Mouse (Mus musculus) right cerebral cortex, adult 2 months (tissue): Measurements from ENCODE around the gene Dgkd.
"Not testable (repeated sequence)": the region's sequence is repeated elsewhere in the genome, so short reads cannot be mapped to it uniquely, and the experiment has no call there.

Experiments used
- DNase-seq, 2 experiments: peaks; one replicate each; pipeline ENCODE4 v3.0.0; 2021 to 2022; ENCODE audit warnings: low spot score in 2 of 2

Gene Dgkd

DNA sequence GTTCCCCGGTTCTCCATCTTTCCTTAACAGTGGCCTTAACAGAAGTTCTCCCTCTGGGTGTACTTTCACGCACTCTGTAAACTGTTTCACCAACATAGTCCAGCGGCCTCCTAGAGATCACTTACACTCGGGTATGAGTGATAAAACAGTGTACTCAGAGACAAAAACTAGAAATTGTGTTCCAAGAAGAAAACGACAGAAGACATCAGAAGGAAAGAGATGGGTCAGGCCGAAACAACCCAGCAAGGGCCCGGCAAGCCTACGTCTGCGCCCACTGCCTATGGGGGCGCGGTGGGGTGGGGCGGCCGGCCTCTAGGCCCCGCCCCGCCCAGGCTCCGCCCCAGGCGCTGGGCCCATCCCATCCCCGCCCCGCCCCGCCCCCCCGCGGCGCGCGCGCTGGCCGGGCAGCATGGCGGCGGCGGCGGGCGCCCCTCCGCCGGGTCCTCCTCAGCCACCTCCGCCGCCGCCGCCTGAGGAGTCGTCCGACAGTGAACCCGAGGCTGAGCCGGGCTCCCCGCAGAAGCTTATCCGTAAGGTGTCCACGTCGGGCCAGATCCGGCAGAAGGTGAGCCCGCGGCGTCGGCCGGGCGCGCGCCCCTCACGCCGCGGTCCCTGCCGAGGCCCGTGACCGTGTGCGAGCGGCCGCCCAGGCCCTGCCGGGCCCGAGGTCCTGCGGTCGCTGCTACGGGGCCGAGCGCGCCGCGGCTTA, at the start of gene Dgkd:
Dgkd (plus strand) TSS at position 396 of the 709 bp plus-strand sequence.
- peak; percentile 32 to 48 for DNase-seq

DNA sequence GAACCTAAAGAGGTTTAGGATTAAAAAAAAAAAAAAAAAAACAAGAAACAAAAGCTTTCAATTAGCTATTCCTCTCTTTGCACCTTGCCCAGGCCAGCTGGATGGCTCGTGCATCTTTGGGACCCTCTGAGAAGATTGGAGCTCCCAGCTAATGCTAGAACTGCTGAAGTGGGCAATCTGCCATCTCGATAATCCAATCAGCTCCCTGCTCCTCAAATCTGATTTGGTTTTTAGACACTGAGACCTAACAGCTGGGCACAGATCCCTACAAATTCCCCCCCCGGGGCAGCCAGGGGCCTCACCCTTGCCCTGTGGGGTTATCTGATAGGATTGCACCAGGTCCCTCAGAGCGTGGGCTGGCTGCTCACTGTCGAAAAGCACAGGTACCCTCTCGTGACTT, 49.5 kb upstream of the Dgkd start, which contains the start of gene Sag:
Sag (plus strand) TSS at position 105 of the 400 bp plus-strand sequence.
- no peak for DNase-seq

DNA sequence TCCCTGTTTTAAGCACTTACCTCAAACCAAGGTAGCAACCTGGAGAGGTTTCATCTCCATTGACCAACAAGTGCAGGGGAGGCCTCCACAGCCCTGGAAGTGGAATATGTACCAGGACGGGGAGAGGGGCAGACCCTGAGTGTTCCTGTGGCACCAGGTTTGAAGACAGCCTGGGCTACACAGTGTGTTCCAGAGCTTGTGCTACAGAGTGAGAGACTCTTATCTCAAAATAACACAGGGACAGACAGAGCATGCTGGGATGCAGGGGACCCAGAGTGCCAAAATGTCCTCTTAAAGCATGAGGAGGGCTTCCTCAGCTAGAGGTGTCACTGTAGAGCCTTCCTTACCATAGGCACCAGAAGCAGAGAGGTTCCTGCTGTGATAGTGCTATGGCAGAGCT, 45.3 kb upstream of the Dgkd start:
- no peak for DNase-seq

DNA sequence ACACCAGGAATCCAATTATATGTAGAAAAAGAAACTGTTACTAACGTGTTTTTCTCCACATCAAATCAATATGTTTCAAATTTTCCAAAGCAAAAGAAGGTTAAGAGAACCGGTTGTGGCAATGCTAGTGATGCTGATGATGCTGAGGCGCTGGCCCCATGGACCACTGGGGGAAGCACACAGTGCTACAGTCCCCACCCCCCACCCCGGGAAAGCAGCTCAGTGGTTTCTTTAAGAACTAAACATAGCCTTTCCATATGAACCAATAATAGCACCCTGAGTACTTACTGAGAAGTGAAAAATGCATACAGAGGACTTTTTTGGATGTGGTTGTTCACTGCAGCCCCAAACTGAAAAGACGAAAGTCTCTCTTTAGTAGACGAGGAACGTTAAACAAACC, 41.7 kb upstream of the Dgkd start:
- DNase-seq, result no peak

DNA sequence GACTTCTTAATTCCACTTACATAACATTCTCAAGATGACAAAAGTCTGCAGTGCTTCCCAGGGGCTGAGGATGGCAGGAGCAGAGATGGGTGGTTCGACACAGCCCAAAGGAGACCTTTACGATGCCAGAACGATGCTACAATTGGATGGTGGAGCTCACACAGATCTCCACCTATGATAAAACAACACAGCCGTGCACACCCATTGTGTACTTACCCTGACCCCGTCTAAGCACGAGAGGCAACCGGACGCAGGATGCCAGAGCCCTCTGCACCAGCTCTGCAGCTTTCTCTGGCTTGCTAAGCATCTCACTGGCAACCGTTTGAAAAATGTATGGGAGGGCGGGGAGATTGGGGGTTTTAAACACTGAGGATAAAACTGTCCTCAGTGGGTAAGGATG, 41.0 kb upstream of the Dgkd start:
- DNase-seq, result no peak

DNA sequence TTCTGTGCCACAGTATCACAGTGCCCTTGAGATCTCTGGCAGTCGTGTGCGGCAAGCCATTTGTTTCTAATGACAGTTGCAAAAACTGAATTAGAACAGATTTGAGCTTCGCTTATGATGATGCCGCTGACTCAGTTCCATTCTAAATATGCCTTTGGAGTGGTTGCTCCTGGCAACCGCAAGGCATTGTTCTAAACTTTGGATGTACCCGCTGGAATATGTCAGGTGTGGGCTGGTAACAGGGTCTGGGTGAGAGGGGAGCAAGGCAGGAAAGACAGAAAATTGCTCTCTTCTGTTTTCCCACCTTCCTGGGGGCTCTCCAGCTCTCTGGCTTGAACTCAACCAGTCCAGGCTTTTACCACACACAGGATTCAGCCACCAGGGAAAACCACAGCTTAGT, 39.9 kb upstream of the Dgkd start:
- peak; percentile 66 to 75 for DNase-seq

DNA sequence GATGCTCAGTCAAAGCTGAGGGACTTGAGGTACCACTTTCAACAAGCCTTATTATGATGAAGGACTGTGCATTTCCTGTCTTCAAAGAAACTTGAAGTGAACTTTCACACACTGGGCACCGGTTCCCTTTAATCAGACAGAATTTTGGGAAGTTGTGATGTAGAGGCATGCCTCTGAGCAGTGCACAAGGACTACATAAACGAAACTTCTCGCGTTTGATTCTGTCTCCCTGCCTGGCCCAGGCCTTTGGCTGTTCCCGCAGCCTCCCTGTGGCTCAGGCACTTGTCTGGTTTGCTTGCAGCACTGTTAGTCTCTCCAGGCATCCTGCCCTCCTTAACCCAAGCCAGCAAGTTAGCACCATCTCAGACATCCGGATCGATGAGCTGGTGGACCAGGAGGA, 39.4 kb upstream of the Dgkd start:
- no peak for DNase-seq

DNA sequence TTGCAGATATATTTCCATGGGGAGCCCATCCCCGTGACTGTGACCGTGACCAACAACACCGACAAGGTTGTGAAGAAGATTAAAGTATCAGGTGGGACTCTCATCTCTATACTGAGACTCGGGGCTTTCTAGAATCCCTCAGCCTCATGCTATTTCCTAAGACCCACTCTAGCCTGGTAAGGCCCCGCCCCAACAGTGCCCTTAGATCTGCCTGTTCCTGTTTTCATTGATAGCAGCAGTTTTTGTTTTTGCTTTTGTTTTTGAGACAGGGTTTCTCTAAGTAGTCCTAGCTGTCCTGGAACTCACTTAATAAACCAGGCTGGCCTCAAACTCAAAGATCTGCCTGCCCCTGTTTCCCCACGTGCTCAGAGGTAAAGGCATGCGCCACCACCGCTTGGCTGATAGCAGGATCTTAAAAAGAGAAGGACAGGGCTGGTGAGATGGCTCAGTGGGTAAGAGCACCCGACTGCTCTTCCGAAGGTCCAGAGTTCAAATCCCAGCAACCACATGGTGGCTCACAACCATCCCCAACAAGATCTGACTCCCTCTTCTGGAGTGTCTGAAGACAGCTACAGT, 28.6 kb upstream of the Dgkd start:
- DNase-seq, result no peak

DNA sequence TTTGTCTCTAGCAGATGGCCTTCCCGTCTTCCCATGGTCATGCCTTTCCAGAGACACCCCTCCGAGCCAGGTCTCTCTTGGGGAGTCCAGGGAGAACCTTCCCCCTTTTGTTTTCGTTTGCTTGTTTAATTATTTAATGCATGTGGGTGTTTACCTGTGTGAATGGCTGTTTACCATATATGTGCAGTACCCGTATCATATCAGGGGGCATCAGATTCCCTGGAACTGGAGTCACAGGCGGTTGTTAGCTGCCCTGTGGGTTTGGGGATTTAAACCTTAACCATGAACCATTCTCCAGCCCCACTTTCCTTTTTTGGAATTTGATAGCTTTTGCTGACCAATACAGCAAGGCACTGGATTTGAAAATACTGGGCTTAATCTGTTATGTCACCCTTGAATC, 27.8 kb upstream of the Dgkd start:
- DNase-seq, result no peak

DNA sequence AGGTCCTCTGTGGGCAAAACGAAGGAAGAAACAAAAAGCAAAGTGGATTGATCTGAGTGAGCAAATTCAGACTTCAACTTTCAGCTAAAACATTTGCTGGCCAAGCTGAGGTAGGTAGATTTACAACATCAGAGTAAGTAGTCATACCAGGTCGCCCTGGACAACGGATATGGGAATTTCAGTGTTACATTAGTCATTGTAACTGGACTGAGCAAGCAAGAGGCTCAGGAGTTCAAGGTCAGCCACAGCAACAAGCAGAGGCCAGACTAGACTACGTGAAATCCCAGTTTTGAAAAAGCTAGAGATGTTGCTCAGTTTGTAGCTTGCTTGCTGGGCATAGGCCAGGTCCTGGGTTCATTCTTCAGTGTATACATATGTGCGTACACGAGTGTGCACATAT, 27.1 kb upstream of the Dgkd start:
- no peak for DNase-seq

DNA sequence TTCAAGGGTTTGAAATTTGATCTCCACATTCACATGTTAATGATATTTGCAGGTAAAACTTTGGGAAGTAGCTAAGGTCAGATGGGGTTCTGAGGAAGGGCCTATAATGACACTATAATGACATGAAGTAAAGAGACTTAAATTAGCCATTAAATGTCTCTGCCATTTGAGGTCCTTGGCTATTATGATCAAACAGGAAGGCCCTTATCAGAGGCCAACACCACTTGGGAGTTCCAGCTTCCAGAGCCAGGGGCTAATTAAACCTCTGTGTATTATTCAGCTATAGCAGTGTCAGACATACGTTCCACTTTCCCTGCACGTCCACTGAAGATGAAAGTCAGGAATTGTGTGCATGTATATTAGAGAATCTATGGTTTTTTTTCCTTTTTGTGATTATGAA, 26.6 kb upstream of the Dgkd start:
- DNase-seq, result no peak

DNA sequence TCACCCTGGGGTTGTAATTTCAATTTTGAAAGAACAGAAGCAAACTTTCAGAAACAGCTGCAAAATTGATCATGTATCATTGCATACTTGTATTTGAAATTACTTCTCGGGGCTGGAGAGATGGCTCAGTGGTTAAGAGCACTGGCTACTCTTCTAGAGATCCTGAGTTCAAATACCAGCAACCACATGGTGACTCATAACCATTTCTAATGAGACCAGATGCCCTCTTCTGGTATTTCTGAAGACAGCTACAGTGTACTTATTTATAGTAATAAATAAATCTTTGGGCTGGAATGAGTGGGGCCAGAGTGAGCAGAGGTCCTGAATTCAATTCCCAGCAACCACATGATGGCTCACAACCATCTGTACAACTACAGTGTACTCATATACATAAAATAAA, 25.6 kb upstream of the Dgkd start:
- DNase-seq, result not testable (repeated sequence)

DNA sequence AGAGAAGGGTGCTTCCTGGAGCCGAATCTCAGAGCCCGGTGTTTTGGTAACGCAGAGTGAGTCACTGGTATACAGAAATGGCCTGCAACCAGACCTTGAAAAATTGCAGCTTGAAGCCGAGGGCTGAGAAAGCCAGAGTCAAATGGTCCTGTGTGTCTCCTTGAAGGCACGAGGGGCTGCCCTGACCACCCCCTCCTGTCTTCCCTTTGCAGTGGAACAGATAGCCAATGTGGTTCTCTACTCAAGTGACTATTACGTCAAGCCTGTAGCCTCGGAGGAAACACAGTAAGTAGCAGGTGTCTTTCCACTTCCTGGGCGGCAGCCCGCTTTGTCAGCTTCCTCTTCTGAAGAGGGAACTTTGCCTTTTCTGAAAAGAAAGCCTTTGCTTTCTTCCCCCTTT, 24.9 kb upstream of the Dgkd start:
- peak in 1 of 2 experiments; percentile 18 for DNase-seq

DNA sequence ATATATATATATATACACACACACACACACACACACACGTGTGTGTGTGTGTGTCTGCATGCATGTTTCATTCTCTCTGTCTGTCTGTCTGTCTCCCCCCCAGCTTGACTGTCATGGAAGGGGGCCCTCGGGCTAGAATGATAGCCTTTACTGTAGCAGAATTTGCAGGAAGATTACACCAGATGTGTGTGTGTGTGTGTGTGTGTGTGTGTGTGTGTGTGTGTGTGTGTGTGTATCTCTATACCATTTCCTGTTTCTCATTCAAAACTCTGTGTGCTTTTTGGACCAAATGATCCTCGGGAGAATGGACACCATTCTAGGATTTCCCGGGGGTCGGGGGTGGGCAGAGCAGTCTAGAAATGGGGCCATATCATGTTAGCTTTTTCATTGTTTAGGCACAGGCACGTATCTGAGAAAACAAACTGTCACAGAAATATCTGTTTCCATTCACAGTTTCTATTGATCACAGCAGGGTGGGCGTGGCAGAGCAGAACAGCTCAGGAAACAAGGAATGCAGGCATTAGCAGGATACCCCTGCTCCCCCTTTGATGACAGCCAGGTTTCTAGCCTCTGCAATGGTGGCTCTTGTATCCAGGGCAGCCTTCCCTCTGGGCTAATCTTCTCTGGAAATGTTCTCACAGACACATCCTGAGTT, 24.0 kb upstream of the Dgkd start:
- no peak for DNase-seq

DNA sequence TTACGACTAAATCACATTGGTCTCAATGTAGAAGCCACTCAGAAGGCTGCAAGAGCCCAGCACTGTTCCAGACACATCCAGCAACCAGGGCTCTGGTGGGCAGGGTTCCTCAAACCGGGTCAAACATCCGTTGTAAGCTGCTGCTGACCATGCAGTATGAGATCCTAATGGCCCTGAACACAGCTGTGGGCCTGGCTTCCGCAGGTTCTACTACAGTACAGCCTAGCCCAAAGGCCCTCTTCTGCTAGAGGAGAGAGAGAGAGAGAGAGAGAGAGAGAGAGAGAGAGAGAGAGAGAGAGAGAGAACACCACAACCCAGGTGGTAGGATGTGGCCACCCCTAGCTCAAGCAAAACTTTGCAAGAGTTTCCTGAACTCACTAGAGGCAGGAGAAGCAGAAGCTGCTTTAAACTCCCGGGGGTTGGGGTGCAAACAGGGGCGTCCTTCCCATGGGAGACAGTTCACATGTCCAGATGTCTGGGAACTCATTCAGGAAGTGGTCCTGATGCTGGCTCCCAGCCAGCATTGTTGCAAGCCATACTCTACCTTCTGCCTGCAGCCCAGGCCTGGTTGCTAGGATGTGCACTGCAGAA, 23.4 kb upstream of the Dgkd start:
- no peak for DNase-seq

DNA sequence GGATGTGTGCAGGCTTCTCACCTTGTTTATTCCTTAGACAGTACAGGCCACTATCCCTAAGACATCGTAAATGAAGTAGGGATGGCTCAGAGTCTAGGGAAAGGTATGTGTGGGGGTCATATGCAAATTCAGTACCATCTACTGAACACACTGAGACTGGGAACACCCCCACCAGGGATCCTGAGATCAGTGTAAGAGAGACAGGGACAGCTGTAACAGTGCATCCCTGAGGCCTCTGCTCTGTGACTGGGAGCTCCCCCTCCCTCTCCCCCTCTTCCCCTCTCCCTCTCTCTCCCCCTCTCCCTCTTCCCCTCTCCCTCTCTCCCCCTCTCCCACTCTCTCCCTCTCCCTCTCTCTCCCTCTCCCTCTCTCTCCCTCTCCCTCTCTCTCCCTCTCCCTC, 16.6 kb upstream of the Dgkd start:
- no peak for DNase-seq

DNA sequence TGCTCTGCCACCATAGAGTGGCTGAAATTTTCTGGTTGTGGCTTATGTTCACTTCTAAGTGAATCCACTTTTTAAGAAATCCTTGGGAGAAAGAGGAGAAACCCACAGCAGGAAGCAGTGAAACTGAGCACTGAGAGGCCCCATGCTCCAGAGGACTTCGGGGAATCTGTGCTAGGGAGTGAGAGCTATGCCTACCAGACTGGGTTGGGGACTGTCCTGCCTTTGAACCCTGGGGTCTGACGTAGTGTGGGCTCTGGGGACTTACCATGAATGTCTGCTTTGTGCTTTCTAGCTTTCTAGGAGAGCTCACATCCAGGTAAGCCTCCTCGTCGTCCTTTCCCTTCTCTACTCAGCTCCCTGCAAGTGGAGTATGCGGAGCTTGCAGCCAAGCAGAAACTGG, 16.1 kb upstream of the Dgkd start:
- DNase-seq, result no peak

DNA sequence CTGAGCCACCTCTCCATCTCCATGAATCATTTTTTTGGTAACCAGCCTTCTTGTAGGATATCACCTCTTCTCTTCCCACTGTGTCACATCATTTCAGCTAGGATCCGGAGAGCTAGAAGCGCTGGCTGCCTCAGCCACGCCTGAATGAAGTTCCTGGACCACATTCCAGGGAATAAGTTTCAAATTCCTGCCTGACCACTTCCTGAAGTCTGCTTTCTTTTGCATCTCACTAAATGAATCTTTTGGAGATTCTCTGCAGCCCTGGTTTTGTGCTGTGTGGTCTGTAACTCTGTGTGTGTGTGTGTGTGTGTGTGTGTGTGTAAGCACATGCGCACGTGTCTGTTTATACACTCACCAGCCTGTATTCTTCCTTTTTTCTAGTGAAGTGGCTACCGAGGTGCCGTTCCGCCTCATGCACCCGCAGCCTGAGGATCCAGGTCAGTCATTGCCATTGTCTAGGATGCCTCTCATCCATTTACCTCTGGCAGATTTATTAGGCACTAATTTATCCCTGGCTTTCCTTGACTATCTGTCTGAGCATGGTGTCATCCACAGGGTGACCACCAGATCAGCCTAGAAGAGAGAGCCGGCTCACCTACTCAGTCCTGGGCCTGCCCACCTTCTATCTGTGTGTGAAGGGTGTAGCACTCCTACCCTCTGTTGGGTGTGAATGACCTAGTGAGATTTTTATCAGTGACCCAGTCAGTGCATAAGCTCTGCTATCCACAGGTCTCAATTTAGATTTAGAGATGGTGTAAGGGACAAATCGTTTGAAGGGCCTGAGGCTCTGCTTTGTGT, 12.5 kb upstream of the Dgkd start:
- no peak for DNase-seq

DNA sequence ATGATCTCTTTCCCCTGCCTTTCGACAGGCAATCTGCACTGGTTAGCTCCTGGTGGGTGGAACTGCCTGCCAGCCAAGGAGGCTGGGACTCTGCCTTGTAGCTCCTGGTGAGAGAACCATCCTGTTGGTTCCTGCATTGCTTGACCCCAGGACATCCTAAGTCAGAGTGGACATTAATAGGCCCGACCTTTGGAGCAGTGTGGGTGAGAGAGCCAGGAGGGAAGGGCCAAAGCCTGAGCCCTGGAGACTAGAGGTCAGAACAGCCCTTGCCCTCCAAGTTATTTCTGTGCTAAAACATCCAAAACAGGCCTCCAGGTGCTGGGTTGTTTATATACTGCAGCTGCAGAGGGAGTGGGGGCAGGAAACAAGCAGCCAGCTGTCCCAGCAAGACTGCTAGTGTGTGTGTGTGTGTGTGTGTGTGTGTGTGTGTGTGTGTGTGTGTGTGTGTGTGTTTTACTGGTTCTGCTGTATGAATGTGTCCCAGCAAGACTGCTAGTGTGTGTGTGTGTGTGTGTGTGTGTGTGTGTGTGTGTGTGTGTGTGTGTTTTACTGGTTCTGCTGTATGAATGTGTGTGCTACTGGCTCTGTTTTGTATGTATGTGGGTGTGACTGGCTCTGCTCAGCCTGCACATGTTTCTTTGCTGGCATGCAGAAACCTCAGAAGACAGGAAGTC, 6.1 kb upstream of the Dgkd start:
- peak in 1 of 2 experiments; percentile 42 for DNase-seq

DNA sequence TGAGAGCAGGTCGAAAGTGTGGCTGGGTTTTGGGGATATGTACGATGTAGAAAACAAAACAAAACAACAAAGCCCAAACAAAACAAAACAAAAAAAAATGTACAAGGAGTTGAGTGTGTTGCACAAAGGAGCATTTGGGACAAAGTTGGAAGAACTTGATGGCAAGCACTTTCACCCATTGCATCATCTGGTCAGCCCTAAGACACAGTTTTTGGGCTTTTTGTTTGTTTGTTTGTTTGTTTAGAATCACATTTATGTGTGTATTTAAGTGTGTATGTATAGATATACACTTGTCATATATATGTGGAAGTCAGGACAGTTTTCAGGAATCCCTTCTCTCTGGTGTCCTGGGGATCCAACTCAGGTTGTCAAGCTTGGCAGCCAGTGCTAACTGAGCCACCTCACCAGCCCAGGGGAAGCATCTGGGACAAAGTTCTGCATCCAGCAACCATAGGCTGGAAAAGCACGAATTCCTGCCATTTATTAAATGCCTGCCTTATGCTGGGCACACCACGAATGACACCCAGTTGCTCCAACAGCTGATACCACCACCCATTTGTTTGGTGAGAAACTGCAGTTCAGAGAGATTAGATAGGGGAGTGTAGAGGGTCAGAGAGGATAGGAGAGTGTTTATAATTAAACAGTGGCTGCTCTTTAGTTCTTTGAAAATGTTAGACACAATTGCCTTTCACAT, 5.5 kb upstream of the Dgkd start:
- no peak for DNase-seq
